Mouse (Mus musculus): ENCODE measurements around the gene Serinc3. TPM values are rescaled to one million over a fixed set of nuclear protein-coding genes. Genes with fewer than 3 reads are reported as not detected.
"Not testable (repeated sequence)": the region's sequence is repeated elsewhere in the genome, so short reads cannot be mapped to it uniquely, and the experiment has no call there.

Gene Serinc3
- polyA plus RNA-seq, 1 experiment from 2014 or later, result 37.9 TPM

DNA sequence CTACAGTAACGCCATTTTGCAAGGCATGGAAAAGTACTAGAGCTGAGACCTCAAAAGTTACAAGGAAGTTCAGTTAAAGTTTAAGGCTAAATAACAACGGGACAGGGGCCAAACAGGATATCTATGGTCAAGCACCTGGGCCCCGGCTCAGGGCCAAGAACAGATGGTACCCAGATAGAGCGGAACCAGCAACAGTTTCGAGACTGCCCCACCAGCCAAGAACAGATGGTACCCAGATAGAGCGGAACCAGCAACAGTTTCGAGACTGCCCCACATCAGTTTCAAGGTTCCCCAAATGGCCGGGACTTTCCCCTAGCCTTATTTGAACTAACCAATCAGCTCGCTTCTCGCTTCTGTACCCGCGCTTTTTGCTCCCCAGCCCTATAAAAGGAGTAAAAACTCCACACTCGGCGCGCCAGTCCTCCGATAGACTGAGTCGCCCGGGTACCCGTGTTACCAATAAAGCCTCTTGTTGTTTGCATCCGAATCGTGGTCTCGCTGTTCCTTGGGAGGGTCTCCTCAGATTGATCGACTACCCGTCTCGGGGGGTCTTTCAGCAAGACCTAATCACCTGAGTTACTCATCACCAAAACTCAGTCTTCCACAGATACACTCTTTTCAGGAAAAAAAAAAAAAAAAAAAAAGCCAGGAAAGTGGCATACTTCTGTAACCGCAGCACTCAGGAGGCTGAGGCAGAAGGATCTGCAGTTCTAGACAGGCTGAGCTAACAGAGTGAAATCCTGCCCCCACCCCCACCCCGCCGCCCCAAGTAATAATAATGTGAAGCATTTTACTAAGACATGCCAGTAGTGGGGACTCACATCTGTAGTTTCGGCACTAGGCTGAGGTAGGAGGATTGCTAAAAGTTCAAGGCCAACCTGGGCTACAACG is 2.0 kb downstream of the Serinc3 start:
- no peak overlapping the region for H3K9ac ChIP-seq (ENCODE audit: low read length)
- H3K27me3 ChIP-seq (replicated peaks; ENCODE audit: control insufficient read depth, insufficient read depth, low read length), result no peaks in the 10 kb centered on the region
- no peaks in the 10 kb centered on the region for H3K9me3 ChIP-seq (replicated peaks; ENCODE audit: control insufficient read depth, low read length)
- H3K4me3 ChIP-seq (ENCODE audit: low read depth, low read length), result no peak overlapping the region
- H3K27ac ChIP-seq (ENCODE audit: low read depth, low read length), result no peak overlapping the region
- DNase-seq (ENCODE audit: low spot score) (no peak), ATAC-seq (no peak)
- H3K4me2 ChIP-seq (ENCODE audit: low read length), result peak overlapping the region; percentile 55
- WGBS, result 93% methylated on average over 30 of the region's 30 CpGs
- peaks cover 12% of the 10 kb centered on the region; the same call in 1 of the 2 replicates for H3K4me1 ChIP-seq (ENCODE audit: control insufficient read depth, insufficient read depth, low read length)
- 0 out of 2 replicates have a peak, but pooled peaks cover 4% of the 10 kb centered on the region for H3K36me3 ChIP-seq (ENCODE audit: control insufficient read depth, insufficient read depth, low read length)

GRCm38 (mm10) chr2:163641681-163642080 is 3.2 kb downstream of the Serinc3 start:
- H3K4me3 ChIP-seq (ENCODE audit: low read depth, low read length), result no peak overlapping the region
- 93% methylated on average over 3 of the region's 3 CpGs for WGBS
- no peaks in the 10 kb centered on the region for H3K9me3 ChIP-seq (replicated peaks; ENCODE audit: control insufficient read depth, low read length)
- DNase-seq (ENCODE audit: low spot score) (no peak), ATAC-seq (no peak)
- H3K4me2 ChIP-seq (ENCODE audit: low read length), result no peak overlapping the region
- H3K27me3 ChIP-seq (replicated peaks; ENCODE audit: control insufficient read depth, insufficient read depth, low read length), result no peaks in the 10 kb centered on the region
- H3K4me1 ChIP-seq (ENCODE audit: control insufficient read depth, insufficient read depth, low read length), result peaks cover 12% of the 10 kb centered on the region; the same call in 1 of the 2 replicates
- H3K9ac ChIP-seq (ENCODE audit: low read length), result no peak overlapping the region
- H3K36me3 ChIP-seq (ENCODE audit: control insufficient read depth, insufficient read depth, low read length), result peaks cover 7% of the 10 kb centered on the region; the same call in 1 of the 2 replicates
- no peak overlapping the region for H3K27ac ChIP-seq (ENCODE audit: low read depth, low read length)

GRCm38 (mm10) chr2:163640493-163640892 is 4.4 kb downstream of the Serinc3 start:
- H3K27ac ChIP-seq (ENCODE audit: low read depth, low read length), result no peak overlapping the region
- no peaks in the 10 kb centered on the region for H3K27me3 ChIP-seq (replicated peaks; ENCODE audit: control insufficient read depth, insufficient read depth, low read length)
- H3K4me3 ChIP-seq (ENCODE audit: low read depth, low read length), result no peak overlapping the region
- peaks cover 12% of the 10 kb centered on the region; the same call in 1 of the 2 replicates for H3K4me1 ChIP-seq (ENCODE audit: control insufficient read depth, insufficient read depth, low read length)
- no peak overlapping the region for H3K9ac ChIP-seq (ENCODE audit: low read length)
- ATAC-seq (no peak), DNase-seq (ENCODE audit: low spot score) (no peak)
- WGBS, result 54% methylated on average over 3 of the region's 3 CpGs
- H3K36me3 ChIP-seq (ENCODE audit: control insufficient read depth, insufficient read depth, low read length), result peaks cover 14% of the 10 kb centered on the region
- no peak overlapping the region for H3K4me2 ChIP-seq (ENCODE audit: low read length)
- no peaks in the 10 kb centered on the region for H3K9me3 ChIP-seq (replicated peaks; ENCODE audit: control insufficient read depth, low read length)

DNA sequence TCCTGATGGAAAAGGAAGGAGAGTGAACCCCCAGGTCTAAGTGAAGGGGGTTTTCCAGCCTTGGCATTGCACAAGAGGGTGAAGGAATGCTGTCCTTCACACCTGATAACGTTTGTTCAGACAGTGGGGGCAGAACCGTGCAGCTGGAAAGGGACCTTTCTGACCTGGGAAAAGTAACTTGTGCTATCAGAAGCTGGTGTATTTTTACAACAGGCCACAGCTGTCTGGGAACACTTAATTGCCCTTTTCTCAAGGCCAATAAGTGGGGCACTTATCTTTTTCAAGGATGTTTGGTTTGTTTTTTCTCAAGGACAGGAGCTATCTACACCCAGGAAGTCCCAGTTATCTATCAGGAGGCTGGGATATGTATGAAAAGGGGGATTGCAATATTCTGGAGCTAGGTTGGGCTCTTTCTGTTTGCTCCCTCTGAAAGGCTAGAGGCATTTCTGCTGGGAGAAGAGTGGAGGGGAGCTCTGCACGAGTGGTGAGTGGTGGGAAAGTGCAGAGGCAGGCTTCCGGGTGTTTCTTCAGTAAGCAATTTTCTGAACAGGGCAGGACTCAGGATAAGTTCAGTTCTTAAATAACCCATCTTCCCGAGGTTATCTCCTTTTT is 7.2 kb downstream of the Serinc3 start:
- Histone ChIP-seq H3K4me3 (ENCODE audit: low read depth, low read length) (no peak overlapping the region), H3K4me1 (ENCODE audit: control insufficient read depth, insufficient read depth, low read length) (0 out of 2 replicates have a peak, but pooled peaks cover 4% of the 10 kb centered on the region), H3K27me3 (replicated peaks; ENCODE audit: control insufficient read depth, insufficient read depth, low read length) (no peaks in the 10 kb centered on the region), H3K9ac (ENCODE audit: low read length) (no peak overlapping the region), H3K4me2 (ENCODE audit: low read length) (no peak overlapping the region), H3K36me3 (ENCODE audit: control insufficient read depth, insufficient read depth, low read length) (peaks cover 29% of the 10 kb centered on the region), H3K9me3 (replicated peaks; ENCODE audit: control insufficient read depth, low read length) (no peaks in the 10 kb centered on the region), H3K27ac (ENCODE audit: low read depth, low read length) (no peak overlapping the region)
- DNase-seq (ENCODE audit: low spot score), result no peak
- WGBS, result 80% methylated on average over 5 of the region's 5 CpGs
- ATAC-seq, result no peak

DNA sequence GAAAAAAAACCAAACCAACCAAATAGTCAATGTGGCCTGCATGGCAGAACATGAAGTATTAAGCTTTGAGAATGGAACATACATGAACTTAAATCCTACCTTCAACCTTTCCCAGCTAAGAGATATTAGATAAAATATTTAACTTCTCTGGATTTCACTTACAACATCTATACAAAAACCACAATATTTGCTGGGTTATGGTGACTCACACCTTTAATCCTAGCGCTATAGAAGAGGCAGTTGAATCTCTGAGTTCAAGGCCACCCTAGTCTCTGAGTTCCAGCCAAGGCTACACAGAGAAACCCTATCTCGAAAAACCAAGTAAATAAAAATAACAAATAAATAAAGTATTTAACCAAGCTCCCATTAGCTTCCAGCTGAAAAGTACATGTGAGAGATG is 8.9 kb downstream of the Serinc3 start:
- H3K27ac ChIP-seq (ENCODE audit: low read depth, low read length), result no peak overlapping the region
- H3K27me3 ChIP-seq (replicated peaks; ENCODE audit: control insufficient read depth, insufficient read depth, low read length), result no peaks in the 10 kb centered on the region
- no peak overlapping the region for H3K4me2 ChIP-seq (ENCODE audit: low read length)
- peaks cover 45% of the 10 kb centered on the region for H3K36me3 ChIP-seq (ENCODE audit: control insufficient read depth, insufficient read depth, low read length)
- DNase-seq (ENCODE audit: low spot score), result no peak
- no peak for ATAC-seq
- H3K9me3 ChIP-seq (replicated peaks; ENCODE audit: control insufficient read depth, low read length), result no peaks in the 10 kb centered on the region
- no peak overlapping the region for H3K9ac ChIP-seq (ENCODE audit: low read length)
- no peak overlapping the region for H3K4me3 ChIP-seq (ENCODE audit: low read depth, low read length)
- WGBS, result 91% methylated on average over 2 of the region's 2 CpGs
- H3K4me1 ChIP-seq (ENCODE audit: control insufficient read depth, insufficient read depth, low read length), result no peaks in the 10 kb centered on the region

DNA sequence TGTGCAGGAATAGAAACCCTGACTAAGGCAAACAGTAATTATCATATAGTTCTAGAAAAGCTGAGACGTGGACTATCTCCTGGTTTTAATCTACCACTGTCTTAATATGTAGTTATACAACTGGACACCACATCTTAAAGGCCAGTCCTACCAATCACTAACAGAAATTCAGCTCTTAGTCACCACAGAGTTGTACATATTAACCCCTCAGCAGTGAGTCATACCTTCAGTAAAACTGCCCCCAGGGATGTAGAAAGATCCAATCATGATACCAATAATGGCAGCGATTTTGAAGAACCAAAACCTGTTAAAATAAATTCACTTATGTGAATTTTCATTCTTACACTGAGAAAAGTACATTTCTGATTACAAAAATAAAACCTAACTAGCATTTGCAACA is 10.7 kb downstream of the Serinc3 start:
- H3K9me3 ChIP-seq (replicated peaks; ENCODE audit: control insufficient read depth, low read length), result no peaks in the 10 kb centered on the region
- no peak overlapping the region for H3K4me3 ChIP-seq (ENCODE audit: low read depth, low read length)
- ATAC-seq (no peak), DNase-seq (ENCODE audit: low spot score) (no peak)
- H3K4me2 ChIP-seq (ENCODE audit: low read length), result no peak overlapping the region
- H3K9ac ChIP-seq (ENCODE audit: low read length), result no peak overlapping the region
- no peak overlapping the region for H3K27ac ChIP-seq (ENCODE audit: low read depth, low read length)
- 92% methylated on average over 2 of the region's 2 CpGs for WGBS
- H3K4me1 ChIP-seq (ENCODE audit: control insufficient read depth, insufficient read depth, low read length), result no peaks in the 10 kb centered on the region
- H3K36me3 ChIP-seq (ENCODE audit: control insufficient read depth, insufficient read depth, low read length), result peaks cover 62% of the 10 kb centered on the region
- no peaks in the 10 kb centered on the region for H3K27me3 ChIP-seq (replicated peaks; ENCODE audit: control insufficient read depth, insufficient read depth, low read length)

- peaks cover 78% of the 10 kb centered on the region for H3K36me3 ChIP-seq (ENCODE audit: control insufficient read depth, insufficient read depth, low read length)
- no peak overlapping the region for H3K27ac ChIP-seq (ENCODE audit: low read depth, low read length)
- no peak overlapping the region for H3K9ac ChIP-seq (ENCODE audit: low read length)
- no peaks in the 10 kb centered on the region for H3K27me3 ChIP-seq (replicated peaks; ENCODE audit: control insufficient read depth, insufficient read depth, low read length)
- DNase-seq (ENCODE audit: low spot score) (no peak), ATAC-seq (no peak)
- H3K4me2 ChIP-seq (ENCODE audit: low read length), result no peak overlapping the region
- WGBS, result 94% methylated on average over 2 of the region's 2 CpGs
- H3K4me1 ChIP-seq (ENCODE audit: control insufficient read depth, insufficient read depth, low read length), result no peaks in the 10 kb centered on the region
- no peak overlapping the region for H3K4me3 ChIP-seq (ENCODE audit: low read depth, low read length)
- H3K9me3 ChIP-seq (replicated peaks; ENCODE audit: control insufficient read depth, low read length), result no peaks in the 10 kb centered on the region
Measured at GRCm38 (mm10) chr2:163631715-163632114, 13.2 kb downstream of the Serinc3 start.

DNA sequence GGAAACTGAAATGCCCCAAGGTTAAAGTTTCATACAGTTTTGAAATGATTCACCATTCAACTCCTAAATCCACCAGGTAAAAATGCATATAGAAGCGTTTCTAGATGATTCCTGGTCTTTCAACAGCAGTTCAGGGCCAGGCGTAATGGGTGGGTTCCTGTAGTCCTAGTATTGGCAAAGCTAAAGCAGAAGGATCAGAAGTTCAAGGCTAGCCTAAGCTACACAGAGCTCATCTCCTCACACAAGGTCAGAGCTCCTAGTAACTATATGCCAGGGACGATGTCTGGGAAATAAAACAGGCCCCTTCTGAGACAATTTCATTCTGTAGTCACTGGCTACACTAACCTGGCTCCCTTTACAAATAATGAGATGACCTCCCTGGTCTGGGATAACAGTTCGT is 13.7 kb downstream of the Serinc3 start:
- Histone ChIP-seq H3K9me3 (replicated peaks; ENCODE audit: control insufficient read depth, low read length) (no peaks in the 10 kb centered on the region), H3K27ac (ENCODE audit: low read depth, low read length) (no peak overlapping the region), H3K4me2 (ENCODE audit: low read length) (no peak overlapping the region), H3K27me3 (replicated peaks; ENCODE audit: control insufficient read depth, insufficient read depth, low read length) (no peaks in the 10 kb centered on the region), H3K36me3 (ENCODE audit: control insufficient read depth, insufficient read depth, low read length) (peaks cover 82% of the 10 kb centered on the region), H3K4me3 (ENCODE audit: low read depth, low read length) (no peak overlapping the region), H3K4me1 (ENCODE audit: control insufficient read depth, insufficient read depth, low read length) (no peaks in the 10 kb centered on the region), H3K9ac (ENCODE audit: low read length) (no peak overlapping the region)
- no peak for ATAC-seq
- DNase-seq (ENCODE audit: low spot score), result no peak
- 92% methylated on average over 4 of the region's 4 CpGs for whole genome bisulfite sequencing

DNA sequence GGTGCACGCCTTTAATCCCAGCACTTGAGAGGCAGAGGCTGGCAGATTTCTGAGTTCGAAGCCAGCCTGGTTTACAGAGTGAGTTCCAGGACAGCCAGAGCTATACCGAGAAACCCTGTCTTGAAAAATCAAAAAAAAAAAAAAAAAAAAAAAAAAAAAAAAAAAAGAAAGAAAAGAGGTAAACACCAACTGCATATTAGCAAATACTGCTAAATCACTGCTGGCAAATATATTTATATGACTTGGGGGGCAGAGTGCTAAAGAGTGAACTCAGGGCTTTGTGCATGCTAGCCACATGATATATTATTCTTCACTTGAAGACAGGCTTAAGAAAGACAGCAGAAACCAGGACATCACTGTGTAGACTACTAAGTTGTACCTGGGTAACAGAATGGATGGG is 23.5 kb downstream of the Serinc3 start:
- H3K27ac ChIP-seq (ENCODE audit: low read depth, low read length), result not testable (repeated sequence)
- peaks cover 89% of the 10 kb centered on the region for H3K36me3 ChIP-seq (ENCODE audit: control insufficient read depth, insufficient read depth, low read length)
- WGBS, result 90% methylated on average over 3 of the region's 3 CpGs

More for the DNA sequence above, 23.5 kb downstream of the Serinc3 start:
- not testable (repeated sequence) for ATAC-seq; DNase-seq (ENCODE audit: low spot score); H3K9ac ChIP-seq (ENCODE audit: low read length); H3K4me2 ChIP-seq (ENCODE audit: low read length); H3K27me3 ChIP-seq (replicated peaks; ENCODE audit: control insufficient read depth, insufficient read depth, low read length); H3K4me1 ChIP-seq (ENCODE audit: control insufficient read depth, insufficient read depth, low read length); H3K9me3 ChIP-seq (replicated peaks; ENCODE audit: control insufficient read depth, low read length); H3K4me3 ChIP-seq (ENCODE audit: low read depth, low read length)

Measured in forebrain, embryonic 14.5 days (tissue).